Mouse (Mus musculus) T-helper 17 cell (primary cell): ENCODE data around the gene Prr5.

Source experiments
- in situ Hi-C, 2 experiments: fragments of 300-600 bp; cut with MboI, MseI; formaldehyde crosslinking; loops; 1 replicate in 1 of 2; 2 replicates in 1 of 2; pipeline ENCODE4 v1.15.1; 2025; ENCODE audit warnings: high pct_unique_total_duplicates in 2 of 2

Gene Prr5

DNA sequence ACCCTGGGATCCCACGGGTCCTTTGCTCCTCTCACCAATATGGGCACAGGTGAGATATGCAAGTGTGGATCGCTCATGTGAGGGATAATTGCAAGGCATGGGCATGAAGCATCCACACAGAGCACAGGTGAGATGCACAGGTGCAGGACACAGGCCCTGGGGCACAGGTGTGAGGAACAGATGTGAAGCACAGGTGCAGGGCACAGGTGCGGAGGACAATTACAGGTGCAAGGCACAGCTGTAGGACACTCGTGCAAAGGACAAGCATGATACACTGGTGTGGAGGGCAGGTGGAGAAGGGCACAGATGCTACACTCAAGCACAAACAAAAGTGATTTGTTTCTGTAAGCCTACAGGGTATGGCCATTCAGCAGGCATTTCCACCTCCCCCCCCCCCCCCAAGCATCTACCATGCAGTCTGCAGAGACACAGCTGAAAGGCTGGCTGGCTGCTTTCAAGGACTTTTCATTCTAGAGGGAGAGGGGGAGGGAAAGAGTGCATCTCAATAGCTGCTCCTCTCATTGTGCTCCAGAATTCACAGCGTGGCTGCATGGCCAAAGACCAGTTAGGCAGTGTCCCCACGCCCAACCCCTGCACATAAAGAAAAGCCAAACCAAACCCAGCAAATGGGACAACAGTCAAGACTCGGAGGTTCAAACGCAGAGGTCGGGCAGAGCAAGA is 11.9 kb upstream of the Prr5 start:
- in situ Hi-C loops: no loop called here

DNA sequence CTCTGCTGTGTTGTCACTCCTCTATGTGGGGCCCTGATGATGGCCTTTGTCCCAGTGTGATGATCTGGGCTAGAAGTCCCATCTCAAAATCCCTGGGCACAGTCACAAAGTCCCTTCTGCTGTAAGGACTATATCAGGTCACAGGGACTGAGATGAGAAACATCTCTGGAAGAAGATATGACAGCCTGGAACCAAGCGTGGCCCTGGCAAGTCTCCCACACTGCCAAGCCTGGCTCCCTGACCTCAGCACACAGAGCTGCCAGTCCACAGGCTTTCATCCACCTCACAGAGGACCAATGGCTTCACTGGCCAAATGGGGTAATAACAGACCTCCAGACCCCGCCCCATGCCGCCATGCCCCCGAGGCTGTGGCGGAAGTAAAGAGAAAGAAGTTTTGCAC is 10.8 kb upstream of the Prr5 start:
- in situ Hi-C loops: no loop called here

DNA sequence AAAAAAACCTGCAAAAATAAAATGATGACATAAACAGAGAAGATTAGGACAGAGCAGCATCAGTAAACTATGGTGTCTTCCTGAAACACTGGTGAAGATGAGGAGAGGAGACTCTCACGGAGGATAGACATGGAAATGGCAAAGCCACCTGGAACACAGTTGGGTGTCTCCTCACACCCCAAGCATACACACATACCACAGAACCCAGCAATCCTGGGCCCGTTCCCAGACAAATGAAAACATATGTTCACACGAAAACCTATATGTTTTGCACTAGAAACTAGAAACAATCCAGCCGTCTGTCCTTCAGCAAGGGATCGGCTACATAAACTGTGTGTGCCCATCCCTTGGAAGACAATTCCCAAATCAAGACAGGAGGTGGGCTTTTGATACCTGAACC is 9.6 kb upstream of the Prr5 start:
- in situ Hi-C loops: no loop called here

DNA sequence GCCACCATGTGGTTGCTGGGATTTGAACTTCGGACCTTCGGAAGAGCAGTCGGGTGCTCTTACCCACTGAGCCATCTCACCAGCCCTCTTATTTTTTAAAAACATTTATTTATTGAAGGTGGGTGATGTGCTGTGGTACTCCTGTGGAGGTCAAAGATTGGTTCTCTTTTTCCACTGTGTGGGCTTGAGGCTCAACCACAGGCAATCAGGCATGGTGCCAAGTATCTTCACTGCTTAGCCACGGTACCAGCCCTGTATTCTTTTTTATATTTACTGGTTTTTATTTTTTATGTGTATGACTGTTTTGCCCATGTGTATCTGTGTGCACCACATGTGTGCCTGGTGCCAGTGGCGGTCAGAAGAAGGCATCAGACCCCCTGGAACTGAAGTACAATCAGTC is 8.1 kb upstream of the Prr5 start:
- in situ Hi-C loops: no loop called here

DNA sequence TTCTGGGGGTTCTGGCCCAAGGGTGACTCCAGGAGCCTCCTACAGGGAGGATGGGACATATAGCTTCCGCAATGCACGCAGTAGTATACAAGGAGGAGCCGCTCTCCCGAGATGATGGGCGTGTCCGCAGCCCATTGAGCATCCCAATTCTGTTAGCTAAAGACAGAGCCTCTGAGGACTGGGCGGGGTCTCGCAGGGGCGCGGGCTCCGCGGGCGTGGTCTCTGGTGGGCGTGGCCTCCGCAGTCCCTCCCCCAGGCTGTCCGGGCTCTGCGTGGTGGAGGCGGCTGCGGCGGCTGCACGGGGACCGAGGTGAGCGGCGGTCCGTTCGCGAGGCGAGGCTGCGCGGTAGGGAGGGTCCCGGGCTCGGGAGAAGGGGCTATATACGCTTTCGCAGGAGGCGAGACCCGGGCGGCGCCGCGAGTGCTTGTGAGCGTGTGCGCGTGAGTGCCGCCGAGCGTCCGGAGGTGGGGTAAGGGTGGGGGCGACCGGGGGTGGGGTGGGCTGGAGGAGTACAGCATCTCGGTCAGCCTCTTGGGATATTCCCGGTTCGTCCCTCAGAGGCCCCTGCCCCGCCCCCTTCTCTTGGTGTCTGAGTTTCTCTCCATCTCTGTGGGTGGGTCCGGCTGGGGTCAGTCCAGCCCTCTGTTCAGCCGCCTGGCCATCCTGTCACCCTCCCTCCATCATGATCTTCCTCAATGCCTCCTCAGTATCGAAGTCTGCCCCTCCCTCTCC is 6.3 kb upstream of the Prr5 start:
- in situ Hi-C loops: no loop called here

DNA sequence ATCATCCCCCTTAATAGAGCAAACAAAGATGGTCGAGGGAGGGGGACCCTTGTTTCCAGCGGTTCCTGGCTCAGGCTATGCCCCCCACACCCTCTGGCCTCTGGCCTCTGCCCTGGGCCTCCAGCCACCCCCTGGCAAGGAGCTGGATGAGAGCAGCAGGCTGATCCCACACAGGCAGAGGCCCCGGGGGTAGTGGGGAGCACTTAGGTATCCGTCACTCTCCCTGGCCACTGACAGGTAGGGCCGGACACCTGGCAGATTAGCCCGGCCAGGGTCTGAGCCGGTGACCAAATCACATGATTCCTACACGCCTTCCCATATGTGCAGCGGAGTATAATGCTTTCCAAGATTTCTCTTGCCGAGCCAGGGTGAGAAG is 5.7 kb upstream of the Prr5 start:
- in situ Hi-C loops: no loop called here

DNA sequence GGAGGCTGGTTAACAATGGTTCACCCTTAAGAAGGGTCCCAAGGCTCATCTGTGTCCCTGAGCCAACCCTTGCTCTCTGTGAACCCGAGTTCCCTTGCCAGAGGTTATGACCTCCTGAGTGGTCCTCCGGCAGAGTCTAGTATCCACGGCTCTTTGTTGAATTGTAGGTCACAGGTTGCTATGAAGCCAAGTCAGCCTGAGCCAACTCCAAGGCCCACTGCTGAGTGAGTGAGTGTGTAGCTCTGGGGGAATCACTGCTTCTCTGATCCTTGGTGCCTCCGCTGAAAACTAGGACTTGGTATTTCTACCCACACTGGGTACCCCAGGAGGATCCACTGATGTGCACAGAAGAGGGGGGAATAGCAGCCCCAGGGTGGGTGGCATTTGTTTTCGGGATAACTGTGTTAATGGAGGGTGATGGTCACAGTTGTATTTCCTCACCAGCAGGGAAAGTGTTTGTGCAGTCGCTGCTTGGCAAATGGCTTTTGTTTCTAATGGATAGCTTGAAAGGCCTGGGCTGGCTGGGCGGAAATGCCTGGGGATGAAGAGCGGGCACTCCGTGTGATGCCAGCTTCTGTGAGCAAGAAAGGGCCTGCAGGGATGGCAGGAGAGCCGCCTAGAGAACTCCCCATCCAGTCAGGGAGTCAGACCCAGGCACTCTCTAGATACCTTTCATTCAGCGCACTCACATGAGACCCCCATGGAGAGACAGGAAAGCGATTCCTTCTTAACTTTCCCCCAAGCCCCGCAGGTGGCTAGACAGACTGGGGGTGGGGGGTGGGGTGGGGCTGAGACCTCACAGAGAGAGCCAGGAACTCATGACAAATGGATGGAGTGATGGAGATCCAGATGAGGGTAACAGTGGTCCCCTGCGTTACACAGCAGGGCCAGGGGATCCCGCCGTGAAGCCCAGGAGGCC is 4.6 kb upstream of the Prr5 start:
- in situ Hi-C loops: no loop called here

DNA sequence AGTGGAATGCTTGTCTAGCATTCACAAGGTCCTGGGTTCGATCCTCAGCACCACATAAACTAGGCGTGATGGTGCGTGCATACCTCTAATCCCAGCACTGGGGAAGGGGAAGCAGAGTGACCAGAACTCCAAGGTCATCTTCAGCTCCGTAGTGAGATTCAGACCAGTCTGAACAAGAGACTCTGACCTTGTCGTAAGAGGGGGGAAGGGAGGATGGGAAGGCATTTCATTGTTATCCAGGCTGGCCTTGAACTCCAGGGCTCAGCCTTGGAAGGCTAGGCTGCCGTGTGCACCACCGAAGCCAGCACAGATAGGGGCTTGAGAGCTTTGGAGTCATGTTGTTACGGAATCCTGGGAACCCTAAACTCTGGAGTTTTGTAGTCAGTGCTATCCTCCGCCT is 3.8 kb upstream of the Prr5 start:
- in situ Hi-C loops: no loop called here

DNA sequence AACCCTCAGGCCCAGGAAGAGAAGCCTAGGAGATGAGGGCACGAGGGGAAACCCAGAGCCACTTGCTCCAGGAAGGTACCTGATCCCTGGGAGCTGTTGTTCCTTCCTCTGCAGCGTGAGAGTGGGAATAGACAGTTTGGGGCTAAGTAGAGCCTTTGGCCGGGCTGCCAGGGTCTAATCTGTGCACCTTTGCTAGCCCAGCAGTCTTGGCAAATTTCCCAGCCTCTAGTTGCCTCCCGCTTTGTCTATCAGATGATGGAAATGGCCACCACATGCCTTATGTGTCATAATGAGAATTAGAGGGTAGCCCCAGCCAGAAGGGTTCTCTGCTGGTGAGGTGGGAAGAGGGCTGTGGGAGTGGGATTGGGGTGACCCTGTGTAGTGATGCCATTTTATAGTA is 3.4 kb upstream of the Prr5 start:
- in situ Hi-C loops: no loop called here

- in situ Hi-C loops: no loop called here
These were observed 1.8 kb upstream of the Prr5 start for GRCm38 (mm10) chr15:84667601-84668000.

GRCm38 (mm10) chr15:84669771-84670656 is 594 bp downstream of the Prr5 start:
- in situ Hi-C loops: no loop called here

DNA sequence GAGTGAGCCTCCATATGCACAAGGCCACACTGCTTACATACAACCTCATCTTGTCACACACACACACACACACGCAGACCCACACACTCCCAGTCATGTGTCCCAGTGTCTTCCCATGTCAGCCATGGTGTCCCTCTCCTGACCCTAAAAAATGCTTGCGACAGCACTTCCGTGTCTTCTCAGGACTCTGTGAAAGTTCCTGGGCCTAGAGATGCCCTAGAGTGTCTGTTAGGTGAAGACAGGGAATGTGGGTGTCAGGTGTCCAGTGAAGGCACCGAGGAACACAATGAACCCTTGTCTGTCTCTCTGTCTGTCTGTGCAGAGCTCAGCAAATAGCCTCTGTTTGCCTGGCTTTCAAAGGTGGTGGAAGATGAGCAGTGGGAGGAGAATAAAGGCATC is 1.2 kb downstream of the Prr5 start:
- in situ Hi-C loops: no loop called here

GRCm38 (mm10) chr15:84671401-84672307 is 2.2 kb downstream of the Prr5 start:
- in situ Hi-C loops: no loop called here

- in situ Hi-C loops: no loop called here
These were observed 2.8 kb downstream of the Prr5 start for GRCm38 (mm10) chr15:84672308-84672615.

DNA sequence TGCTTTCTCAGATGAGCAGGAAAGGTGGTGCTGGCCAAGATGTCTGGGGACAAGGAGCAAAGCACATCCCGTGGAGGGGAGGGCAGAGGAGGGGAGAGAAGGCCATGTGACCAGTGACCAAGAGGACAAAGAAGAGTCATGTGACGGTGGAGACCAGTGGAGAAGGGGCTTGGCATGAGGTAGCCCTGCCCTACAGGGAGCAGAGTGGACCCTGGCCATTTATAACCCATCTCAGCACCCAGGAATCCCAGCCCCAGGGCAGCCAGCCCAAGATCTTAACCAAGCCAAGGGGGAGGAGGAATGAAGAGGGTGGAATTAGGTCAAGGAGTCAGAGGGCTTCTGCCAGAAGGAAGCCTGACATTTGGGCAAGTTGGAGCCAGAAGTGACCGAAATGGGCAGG is 3.2 kb downstream of the Prr5 start:
- in situ Hi-C loops: no loop called here

DNA sequence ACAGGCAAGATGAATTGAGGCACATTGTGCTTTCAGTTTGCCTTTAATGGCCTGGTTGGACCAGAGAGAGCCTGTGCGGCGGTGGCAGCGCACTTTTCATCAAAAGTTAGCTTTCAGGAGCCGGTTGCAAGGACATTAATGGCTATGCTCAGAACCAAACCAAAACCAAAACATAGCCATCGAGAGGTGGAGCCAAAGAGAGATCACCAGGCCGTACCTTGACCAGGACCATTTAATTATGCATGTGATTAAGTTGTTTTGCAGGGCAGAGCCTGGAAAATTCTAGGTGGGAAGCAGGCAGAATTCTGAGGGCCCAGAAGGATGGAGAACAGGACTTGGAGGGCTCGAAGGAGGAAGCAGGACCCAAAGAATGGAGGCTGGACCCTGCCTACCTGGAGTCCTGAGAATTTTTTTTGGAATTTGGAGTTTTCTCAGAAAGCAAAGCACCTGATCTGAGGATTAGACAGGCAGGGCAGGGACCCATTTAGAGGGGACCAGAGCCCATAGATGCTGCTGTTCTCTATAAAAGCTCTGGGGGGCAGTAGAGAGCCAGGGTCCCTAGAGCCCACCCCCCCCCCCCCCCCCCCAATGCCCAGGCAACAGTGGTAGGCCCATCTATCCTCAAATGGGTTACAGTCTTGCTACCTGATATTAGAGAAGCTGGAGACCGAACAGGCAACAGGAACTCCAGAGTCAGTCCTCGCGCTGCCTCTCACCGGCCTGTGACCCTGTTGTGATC is 5.1 kb downstream of the Prr5 start:
- in situ Hi-C loops: no loop called here

- in situ Hi-C loops: no loop called here
These were observed 5.9 kb downstream of the Prr5 start for GRCm38 (mm10) chr15:84675317-84675716.

DNA sequence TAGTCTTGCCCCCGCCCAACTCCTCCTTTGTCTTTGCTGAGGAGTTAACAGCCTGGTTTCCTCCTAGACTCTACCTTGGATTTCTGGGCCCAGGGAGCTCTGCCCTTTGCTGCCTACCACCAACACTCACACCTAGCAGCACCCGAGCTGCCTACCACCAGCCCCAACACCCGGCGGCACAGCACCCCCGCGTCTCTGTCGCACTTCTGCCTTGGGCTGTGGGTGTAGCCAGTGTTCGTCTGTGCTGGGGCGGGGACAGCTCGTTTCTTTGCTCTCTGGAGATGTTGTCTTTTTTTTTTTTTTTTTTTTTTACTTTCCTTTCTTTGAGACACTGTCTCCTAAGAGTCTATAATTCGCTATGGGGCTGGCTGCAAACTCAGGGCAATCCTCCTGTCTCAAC is 8.5 kb downstream of the Prr5 start:
- in situ Hi-C loops: no loop called here

DNA sequence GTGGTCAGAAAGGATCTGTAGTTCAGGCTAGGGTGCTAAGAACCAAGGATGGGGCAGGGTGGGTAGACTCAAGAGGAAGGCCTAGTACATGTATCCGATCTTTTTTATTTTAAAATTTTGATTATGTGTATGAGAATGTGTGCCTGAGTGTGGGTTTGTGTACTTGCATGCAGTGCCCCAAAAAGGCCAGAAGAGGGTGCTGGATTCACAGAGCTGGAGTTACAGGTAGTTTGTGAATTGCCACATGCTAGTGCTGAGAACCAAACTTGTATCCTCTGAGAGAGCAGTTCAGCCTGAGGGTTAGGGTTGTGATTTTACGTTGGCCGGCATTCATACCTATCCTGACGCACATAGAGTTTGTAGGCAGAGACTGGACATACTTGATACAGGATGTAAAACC is 9.7 kb downstream of the Prr5 start:
- in situ Hi-C loops: no loop called here

- in situ Hi-C loops: no loop called here
These were observed 10.4 kb downstream of the Prr5 start for GRCm38 (mm10) chr15:84679794-84680193.
